Mouse (Mus musculus): ENCODE measurements at regions not wholly inside any gene's neighbourhood (a gene's known extent, or its start where the extent isn't known, plus 50 kb on each side); places are given as distances from the start of the nearest gene placed in this dataset.
A peak's percentile ranks its signal among the peaks of the same experiment; 100 is the strongest.

DNA sequence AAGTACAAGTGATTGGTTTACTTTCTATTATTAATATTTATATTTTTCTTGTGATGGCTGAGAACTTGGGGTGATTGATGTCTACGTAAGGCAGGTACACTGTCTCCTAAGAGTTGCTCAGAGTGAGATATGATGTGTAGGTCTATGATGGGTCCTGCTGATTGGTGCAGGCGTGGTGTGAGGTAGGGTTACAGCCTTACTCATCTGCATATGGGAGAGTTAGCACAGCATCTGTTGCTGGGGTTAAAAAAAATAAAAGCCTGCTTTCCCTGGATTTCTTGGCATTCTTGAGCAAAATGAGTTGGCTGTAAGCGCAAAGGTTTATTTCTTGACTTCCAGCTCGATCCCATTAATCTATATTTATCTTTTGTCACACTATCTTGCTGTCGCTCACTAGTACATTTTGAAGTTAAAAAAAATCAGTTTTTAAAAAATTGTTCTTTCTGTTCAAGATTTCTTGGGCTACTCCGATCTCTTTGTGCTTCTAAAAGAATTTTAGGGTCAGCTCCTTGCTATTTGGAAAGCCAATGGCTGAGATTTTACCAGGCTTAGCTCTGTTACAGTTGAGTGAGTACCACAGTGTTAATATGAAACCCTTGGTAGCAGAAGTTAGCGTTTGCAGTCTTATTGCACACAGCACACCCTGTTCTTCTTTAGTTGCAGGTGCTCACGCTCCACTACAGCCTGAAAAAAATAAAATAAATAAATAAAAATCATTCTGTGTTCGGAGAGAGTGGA, 482.0 kb downstream of the Plekhb2 start:
- no peak for DNase-seq (ENCODE audit: low spot score in 2 of 2)

DNA sequence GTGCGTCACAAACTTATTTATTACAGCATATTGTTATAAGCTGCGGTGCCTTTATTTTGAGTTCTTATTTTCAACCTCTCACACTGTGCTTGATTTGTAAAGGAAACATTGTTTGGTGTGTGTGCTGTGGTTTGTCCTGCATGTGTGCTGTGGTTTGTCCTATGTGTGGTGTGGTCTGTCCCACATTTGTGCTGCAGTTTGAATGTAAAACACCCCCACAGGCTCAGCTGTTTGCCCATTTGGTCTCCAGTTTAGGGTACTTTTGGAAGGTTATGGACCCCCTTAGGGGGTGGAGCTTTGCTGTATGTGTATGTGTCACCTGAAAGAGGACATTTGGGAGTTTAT, 482.5 kb downstream of the Plekhb2 start:
- no peak for DNase-seq (ENCODE audit: low spot score in 2 of 2)

DNA sequence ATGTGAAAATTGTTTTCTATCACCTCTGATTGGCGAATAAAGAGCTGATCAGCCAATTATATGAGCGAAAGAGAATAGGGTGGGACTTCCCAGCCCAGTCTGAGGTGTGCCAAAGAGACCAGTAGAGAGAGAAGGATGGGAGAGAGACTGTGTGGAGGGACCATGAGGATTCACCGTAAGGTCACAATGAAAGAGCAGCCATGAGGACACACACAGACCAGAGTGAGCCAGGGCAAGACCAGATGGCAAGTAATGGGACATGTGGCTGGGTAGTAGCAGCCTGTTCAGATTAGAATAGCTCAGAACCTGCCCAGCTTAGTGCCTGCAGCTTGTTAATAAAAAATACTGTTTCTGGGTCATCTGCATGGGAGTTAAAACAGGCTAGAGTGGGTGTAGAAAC, 487.9 kb downstream of the Plekhb2 start:
- DNase-seq (ENCODE audit: low spot score in 2 of 2) = no peak

DNA sequence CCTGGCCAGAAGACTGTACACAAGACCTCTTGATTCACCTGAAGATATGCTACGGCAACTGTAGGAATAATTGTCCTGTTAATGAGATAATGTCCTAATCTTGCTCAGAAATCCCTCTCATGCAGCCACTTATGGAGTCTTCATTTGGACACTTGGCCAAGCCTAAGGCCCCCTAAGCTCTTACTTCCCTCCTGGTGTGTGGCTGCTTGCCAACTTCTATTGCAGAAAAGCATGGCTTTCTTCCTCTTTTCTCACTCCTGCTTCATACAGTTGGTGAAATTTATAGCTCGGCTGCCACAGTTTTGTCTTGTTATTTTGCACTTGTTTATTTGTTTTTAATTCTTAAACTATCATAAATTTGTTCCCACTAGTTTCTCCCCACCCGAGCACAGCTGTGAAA, 488.4 kb downstream of the Plekhb2 start:
- DNase-seq (ENCODE audit: low spot score in 2 of 2) = no peak

DNA sequence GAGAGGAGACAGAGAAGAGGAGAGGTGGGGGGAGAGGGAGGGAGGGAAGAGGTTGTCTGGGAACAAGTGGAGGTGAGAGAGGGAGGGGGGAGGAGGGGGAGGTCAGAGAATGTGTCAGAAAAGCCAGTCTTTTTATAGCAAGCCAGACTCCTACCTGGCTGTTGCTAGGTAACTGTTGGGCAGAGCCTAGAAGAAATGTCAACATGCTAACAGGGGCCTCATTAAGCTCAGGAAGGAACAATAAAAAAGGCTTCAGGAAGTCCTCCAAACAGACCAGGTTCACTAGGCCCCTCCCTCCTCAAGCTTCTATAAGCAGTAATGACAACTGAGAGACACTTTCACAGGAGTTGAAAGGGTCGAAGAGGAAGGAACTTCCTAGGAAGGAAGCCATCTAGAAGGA, 494.8 kb downstream of the Plekhb2 start:
- DNase-seq (ENCODE audit: low spot score in 2 of 2) = no peak

DNA sequence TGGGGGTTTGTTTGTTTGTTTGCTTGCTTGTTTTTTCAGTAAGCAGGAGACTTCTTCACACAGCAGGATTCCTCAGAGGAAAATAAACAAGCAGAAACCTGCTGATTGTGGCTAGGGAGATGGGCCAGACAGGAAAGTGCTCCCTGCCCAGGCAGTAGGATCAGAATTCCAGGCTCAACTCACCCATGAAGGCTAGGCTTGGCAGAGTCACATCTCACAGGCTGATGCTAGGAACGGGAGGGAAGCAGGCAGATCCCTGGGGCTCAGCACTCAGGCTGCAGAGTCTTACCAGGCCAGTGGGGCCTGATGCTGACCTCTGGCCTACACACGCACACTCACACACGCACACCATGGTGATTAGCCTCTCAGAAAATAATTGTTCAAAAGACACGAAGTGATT, 498.5 kb downstream of the Plekhb2 start:
- DNase-seq (ENCODE audit: low spot score in 2 of 2) = no peak

DNA sequence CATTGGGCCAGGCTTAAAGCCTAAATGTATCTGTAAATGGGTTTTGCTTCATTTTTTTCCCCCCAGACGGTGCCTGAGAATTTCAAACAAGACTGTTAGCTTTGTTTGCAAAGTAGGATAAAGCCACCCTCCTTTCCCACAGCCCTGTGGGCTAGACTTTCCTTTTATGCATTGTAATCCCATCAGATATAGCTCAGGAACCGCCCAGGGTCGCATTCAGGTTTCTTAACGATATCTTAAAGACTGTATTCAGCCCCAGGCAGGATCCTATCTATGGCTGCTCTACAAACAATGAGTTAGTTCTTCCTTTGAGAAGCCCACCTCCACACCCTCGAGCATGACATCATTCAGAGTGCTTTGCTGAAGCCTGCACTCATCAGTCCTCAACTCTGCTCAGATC, 509.2 kb downstream of the Plekhb2 start:
- no peak for DNase-seq (ENCODE audit: low spot score in 2 of 2)

DNA sequence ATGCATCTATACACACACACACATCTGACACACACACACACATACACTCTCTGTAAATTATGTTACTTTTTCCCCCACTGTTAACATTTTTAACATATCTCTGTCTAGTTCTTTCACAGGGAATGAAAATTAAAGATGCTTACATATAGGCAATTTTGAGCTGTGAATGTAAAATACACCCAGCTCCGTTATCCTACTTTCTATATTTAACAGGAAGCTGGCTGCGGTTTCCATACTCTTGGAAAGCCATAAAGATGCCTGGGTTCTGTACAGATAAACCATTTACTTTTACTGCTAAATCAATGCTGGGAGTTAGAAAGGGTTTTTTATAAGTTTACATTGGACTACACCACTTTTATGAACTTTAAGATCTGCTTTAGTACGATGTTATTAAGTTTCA, 511.7 kb downstream of the Plekhb2 start:
- DNase-seq (ENCODE audit: low spot score in 2 of 2) = no peak

DNA sequence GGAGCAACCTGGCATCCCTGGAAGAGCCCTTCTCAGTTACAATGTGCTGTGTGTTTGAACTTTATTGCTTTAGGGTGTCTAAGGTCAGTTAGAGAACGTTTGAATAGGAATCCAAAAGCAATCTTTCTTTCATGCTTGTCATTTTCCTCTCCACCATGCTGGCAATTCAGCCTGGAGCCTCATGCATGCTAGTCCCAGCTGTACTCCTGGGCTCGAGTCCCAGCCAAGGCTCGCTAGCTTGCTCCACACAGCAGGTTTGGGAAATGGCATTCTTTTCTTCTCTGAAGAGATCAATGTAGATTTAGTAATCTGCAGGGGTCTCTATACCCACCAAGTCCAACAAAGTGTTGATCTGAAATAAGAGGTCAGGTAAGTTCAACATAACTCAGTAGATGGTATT, 513.1 kb downstream of the Plekhb2 start:
- no peak for DNase-seq (ENCODE audit: low spot score in 2 of 2)

DNA sequence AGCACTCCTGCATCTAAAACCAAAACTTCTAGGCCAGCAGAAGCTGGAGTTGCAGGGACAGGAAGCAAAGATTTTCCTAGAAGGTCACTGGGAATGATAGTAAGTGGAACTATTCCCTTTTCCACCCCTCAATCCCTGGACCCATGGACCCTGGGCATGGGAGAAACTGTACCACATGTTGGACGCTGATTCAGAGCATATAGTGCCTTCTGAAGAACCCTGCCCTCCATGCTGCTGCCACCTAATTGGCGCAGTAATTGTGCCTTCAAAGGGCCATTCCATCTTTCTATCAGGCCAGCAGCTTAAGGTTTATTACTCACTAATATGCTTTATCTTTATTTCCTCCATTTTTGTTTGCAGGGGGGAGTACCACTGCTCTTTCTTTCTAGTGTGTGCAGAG, 516.8 kb downstream of the Plekhb2 start:
- no peak for DNase-seq (ENCODE audit: low spot score in 2 of 2)

DNA sequence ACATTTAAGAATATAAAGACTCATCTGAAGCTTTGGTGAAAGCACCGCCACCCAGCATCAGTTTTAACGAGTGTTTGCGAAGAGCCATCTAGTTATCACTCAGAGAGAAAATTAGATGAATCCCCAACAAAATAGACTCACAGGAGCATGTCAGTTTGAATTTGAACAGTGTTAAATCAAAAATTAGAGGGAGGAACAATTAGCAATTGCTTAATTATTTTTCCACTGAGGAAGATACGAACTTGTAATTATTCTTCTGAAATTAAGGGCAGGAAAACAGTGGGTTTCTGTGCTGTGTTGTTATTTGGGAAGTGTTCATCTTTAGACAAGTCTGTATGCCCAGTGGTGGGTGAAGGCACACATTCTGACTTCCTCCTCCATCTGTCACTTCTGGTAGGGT, 523.0 kb downstream of the Plekhb2 start:
- no peak for DNase-seq (ENCODE audit: low spot score in 2 of 2)

DNA sequence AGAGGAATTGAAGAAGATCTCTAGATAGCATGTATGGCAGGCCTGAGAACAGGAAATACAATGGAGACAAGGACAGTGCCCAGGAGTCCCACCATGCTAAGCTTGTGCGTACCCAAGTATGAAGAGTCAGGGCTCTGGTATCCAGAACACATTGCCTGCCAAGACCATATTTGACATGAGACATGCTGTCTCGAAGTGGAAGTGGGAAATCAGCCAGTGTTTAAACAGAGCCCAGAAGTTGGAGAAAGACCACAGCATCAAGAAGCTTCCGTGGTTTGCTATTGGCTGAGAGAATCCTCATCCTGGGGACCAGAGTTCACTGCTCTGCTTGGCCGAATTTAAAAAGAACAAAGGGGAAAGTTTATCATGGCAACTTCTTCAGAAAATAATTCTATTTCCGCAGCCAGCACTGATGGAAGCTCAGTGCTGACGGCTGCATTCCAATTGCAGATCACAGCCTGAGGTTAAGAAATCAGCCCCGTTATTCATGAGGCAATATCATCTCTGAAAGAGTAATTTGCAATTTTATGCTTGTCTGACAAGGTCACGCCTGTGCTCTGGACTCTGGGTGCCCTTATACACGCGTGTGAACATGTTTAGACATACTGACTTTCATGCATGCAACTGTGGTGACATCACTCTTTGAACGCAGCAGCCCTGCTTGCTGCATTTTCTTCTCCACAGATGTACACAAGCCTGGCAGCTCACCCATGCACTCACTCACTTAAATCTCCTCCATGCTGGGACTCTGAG, 531.0 kb downstream of the Plekhb2 start:
- no peak for DNase-seq (ENCODE audit: low spot score in 2 of 2)

DNA sequence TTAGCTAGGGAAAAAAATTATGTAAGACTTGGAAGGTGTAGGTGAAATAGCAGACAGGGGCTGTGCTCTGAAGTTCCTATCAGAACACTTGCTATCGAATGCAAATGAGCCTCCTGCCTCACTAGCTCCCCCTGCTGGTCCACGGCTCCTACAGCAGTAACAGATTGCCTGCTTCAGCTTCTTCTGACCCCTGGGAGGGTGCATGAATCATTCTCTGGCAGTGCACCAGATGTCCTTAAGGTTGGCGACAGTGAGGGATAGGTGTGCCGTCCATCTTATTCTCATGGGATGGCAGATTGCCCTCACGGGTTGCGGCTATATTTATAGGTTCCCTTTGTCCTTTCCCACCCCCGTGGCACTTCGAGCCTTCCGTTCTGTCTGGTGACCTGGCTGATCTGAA, 535.7 kb downstream of the Plekhb2 start:
- DNase-seq (ENCODE audit: low spot score in 2 of 2) = peak; percentile 42 to 66

DNA sequence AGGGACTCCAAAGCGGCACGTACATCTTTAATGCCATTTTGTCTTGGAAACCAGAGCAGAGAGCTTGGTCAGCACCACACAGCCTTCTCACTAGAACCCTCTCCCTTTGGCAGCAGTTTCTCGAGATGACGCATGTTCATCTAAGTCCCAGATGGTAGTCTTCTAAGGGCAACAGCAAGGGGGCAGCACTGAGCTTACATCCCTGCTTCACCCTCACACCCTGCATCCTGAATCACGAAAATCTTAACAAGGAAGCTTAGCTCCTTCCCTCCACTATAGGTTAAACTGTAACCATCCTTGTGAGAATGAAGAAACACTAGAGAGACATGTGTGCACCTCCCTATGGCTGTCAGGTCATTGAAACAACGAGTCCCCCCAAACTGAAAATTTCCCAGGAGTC, 538.4 kb downstream of the Plekhb2 start:
- peak in 1 of 2 experiments; percentile 21 for DNase-seq (ENCODE audit: low spot score in 2 of 2)

DNA sequence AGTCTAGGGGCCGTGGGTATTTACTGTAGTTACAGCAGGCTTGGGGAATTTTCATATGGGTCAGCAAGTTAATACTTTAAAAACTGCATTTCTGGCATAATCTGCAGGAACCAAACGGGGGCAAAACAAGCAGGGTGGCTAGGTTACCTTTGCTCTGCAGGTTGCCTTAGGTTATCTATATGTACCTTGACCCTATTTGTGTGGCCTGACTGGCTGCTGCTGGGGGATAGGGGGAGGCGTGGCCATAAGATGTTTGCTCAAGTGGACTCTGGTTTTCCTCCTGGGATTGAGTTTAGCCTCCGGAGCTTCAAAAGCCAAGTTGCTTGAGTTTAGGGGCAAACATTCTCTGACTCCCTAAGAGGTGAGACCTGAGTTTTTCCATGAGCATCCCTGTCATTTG, 540.6 kb downstream of the Plekhb2 start:
- no peak for DNase-seq (ENCODE audit: low spot score in 2 of 2)

DNA sequence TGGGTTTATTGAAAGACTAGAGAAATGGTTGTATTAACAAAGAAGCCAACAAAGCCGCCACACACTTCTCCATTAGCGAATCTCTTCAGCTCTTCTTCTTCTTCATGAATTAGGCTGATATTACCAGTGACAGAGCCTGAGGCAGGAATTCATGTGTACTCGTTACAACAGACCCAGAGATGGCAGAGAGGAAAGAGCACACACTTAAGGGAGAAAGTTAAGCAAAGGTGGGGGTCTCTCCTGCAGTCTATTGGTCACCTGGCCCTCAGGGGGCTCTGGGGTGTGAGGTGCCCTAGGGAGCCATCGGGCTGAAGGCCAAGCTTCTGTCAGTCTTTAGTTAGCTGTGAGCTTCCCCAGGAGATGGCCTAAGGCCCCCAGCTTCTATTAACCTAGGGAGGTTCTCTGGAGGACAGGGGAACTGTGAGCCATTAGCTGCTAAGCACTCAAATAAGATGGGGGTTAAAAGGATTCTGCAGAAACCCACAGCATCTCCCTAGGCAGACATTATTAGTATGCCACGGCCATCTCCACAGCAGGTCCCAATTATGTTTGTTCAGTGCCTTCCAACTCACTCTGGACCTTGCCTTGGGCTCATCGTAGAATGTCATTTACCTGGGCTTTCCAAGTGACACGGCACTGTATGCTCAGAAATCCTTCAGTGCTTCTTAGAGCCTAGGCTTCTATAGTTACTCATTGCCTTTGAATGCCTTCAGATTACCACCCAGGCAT, 541.2 kb downstream of the Plekhb2 start:
- no peak for DNase-seq (ENCODE audit: low spot score in 2 of 2)

DNA sequence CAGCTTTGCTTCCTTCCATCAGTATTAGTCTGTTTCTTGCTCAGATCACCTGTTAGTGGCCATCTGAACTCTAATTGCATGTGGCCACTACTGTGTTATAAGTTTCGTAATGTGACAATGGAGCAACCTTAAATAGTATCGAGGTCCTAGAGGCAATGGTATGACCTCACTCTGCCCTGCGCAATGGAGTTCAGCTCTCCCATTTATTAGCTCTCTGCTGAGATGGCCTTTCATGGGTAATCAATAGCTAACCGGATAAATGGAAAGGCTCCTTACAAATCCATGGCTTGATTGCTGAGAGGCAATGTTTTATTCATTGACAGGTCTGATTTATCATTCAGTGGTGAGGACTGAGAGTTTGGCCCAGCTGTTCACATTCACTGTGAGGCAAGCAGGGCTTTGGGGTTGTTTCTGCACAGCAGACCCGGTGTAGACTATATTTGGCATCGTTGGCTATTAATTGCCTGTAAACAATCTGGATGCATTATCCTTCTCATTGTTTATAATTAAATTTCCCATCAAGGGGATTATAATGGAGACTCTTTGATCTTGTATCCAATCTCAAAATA, 543.9 kb downstream of the Plekhb2 start:
- DNase-seq (ENCODE audit: low spot score in 2 of 2) = no peak

DNA sequence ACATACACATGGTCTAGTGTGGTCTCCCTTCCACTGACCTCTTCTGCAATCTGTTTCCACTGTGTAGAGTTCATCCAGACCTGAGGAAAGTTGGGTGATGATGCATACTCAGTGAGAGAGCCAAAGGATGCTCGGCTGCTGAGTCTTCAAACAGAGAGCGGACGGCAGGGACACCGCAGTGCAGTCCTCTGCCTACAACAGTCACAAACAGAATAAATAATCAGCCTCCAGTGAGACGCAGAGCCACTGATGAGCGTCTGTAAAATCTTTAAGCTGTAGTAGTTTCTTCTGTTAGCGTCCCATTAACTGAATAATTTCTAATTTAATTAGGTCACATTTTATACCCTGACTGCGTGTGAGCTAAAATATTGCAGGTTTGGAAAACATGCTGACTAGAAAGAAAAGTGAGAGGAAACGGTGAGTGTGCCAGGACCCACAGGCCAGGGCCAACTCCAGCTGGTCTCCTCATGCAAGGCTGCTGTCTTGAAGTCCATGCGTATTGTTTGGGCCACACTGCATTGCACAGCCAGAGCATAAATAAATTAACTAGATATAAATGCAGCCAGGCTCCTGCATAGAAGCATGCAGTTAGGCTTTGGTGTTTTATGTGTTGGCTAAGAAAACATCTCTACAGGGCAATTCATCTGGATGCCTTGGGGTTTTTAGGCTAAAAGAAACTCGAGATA, 551.0 kb downstream of the Plekhb2 start:
- DNase-seq (ENCODE audit: low spot score in 2 of 2) = no peak

DNA sequence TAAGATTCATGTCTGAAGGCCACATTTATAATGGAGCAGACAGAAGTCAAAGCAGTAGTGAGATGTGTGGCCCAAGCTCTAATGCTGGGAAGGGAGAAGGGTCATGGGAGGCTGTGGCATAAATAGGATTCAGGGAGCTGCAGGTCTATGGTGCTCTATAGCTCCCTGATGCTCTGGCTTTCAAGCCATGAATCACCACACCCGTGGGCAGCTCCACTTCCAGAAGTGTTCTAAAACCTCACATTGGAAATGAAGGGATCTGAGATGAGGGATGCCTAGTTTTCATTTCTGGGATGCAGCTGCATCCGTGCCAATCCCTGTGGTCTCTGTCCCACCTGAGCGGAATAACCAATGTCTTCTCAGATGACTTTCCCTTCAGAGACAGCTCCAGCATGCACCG, 553.2 kb downstream of the Plekhb2 start:
- DNase-seq (ENCODE audit: low spot score in 2 of 2) = no peak

DNA sequence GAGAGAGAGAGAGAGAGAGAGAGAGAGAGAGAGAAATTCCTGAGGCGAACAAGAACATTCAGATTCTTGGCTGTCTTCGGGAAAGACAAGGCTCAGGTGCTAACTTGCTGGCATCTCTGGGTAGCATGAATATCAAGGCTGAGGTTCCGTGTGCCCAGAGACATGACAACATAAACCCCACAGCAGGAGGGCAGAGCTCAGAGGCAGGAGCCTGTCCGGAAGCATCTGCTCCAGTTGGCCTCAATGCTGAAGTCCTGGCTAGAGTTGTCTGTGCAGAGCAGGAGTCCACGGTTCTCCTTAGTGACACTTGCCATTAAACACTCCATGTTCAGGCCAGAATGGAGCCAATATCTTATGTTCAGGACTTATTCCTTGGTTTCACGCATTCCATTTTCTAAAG, 555.6 kb downstream of the Plekhb2 start:
- no peak for DNase-seq (ENCODE audit: low spot score in 2 of 2)

DNA sequence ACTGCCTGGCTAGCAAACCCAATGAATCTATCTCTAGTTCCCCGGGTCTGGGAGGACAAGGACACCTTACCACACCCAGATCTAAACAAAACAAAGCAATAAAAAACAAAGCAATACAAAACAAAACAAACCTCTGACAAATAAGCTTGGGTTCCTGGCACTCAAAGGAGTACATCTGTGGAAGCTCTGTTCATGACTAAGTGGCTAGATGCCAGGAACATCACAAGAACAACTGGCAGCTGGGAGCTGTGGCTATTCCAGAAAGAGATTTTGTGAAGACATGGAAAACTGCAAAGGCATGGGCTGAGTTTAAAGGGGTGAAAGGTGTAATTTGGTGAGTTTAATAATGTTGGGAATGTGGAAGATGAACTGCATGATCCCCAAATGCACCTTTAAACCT, 565.9 kb downstream of the Plekhb2 start:
- DNase-seq (ENCODE audit: low spot score in 2 of 2) = no peak

Data from frontal cortex, postnatal 14 days (tissue).